Mouse (Mus musculus): Measurements from ENCODE around the gene Acsl3.

Gene Acsl3

DNA sequence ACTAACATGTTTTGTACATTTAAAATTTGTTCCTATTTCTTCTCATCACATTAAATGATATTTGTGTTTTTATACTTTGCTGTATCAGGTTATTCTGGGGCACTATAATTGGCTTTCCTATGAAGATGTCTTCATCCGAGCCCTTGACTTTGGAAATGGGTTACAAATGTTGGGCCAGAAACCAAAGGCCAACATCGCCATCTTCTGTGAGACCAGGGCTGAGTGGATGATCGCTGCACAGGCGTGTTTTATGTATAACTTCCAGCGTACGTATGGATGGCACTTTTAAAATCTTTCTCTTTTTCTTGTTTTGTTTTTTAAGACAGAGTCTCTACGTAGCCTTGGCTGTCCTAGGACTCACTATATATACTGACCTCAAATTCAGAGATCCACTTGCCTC is 30.5 kb downstream of the Acsl3 start:
- DNase-seq: no peak

DNA sequence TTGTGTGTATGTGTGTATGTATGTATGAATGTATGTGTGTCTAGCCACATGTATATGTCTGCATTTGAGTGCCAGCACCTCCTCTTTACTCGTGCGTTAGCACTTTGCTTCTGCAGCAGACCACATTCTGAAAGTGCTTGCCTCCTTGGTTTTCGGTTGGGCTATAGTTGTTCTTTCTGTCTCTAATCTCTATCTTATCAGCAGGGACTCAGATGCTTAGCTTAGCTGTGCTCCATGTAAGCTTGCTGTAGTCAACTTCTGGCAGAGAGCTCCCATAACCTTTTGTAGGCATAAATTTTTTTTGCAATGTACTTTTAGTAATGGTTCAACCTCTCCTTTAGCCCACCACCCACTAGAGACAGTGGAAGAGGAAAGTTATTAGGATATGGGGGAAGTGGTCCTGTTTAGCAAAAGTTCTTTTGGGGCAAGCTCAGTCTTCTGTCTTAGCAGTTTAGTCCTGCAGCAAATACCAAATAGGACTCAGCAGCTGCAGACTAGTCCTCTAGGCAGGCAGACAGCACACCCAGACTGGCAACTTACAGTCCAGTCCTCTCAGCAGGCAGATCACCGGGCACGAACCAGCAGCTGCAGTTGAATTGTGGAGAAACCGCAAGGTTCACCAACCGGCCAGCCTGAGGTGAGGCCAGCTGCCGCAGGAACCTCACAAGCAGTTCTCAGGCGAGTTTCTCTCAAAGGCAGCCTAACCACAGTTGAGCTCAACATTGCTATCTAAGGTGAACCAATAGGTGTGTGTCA is 37.1 kb downstream of the Acsl3 start:
- no peak for DNase-seq

DNA sequence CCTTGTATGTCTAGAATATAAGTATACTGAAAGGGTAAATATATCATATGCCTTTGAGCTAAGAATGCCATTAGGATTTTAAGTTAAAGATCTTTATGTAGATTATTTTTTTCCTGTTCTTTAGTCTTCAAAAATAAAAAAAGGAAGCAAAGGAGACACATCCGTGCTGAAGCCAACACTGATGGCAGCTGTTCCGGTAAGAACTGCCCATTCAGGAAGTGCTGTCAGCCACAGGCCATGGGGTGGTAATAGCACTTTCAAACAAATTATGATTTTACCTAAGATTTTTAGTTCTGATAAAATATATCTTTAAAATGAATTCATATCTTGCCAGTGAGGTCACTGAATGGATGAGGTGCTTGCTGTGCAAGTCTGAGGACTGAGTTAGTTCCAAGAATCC is 38.7 kb downstream of the Acsl3 start:
- DNase-seq: no peak

DNA sequence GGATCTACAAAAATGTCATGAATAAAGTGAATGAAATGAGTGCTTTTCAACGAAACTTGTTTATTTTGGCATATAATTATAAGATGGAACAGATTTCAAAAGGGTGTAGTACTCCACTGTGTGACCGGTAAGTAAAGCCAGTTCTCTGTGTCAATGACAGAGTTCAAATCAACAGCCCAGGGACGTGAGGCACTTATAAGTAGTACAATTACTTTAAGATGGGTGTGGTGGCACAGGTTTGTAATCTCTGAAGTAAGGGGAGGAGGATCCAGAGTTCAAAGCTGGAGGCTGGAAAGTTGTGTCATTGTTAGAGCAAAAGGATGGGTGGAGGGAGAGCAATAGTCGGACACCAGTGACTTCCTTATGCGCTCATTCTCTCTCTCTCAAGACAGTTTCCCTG is 39.3 kb downstream of the Acsl3 start:
- no peak for DNase-seq

DNA sequence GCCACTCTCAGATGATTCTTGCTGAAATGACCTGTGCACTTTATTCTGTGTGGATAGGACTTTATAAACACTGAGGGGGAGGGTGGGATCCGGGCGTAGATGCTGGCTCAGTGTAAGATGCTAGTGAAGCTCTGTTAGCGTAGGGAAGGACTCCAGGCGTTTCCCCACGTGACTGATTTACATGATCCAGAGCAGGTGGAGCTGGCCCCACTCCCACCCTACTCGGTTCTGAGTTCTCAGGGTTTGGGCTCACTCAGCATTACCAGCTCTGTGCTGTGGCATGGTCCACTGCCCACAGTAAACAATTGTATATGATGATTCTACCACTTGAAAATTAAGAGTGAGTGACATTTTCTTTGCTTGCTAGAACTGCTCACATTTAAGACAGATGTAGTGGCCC is 40.5 kb downstream of the Acsl3 start:
- no peak for DNase-seq

DNA sequence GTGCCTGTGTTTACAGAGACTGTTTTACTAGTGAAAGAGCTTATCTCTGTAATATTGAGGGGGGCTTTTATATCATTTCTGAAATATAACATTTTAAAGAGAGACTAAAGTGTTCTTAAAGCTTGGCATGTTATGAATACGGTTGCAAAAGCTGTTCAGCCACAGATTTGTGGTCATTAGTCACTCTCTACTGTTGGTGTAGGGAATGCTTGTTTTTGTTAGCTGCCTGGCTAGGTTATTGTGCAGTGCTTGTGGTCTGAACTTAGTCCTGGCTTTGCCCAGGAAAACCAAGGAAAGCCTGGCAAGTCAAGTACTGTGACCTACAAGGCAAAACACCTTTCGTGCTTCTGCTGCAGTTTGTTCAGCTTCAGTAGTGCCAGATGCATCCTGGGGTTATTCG is 44.1 kb downstream of the Acsl3 start:
- DNase-seq: no peak

DNA sequence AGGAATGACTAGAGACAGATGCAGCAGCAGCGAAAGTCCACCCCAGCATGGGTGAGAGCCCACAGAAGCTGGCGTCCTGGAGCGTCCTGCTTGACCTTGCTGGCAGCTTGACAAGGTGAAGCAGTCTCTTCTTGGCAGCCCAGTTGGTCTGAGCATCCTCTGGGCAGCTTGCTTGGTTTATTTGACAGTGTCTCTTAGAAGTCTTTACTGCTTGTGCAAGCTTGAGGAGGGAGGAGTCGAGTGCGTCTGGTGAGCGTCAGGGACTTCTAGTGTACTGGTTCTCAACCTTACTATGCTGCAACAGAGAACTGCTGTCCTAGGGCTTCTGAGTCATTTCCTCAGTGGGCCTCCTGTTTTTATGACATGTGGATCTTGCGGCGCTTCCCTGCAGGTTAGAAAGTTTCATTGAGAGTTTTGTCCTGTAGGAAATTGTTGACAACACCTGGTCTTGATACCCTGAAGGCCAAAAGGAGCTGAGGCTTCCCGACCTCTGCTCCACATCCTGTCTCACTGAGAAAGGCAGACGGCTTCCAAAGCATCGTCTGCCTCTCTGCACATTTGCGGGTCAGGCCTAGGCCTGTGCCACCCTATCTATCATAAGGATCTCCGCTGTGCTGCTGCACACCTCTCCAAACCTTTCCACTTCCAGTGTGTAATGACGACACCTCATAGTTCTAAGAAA is 44.8 kb downstream of the Acsl3 start:
- peak; percentile 13 to 28 for DNase-seq

DNA sequence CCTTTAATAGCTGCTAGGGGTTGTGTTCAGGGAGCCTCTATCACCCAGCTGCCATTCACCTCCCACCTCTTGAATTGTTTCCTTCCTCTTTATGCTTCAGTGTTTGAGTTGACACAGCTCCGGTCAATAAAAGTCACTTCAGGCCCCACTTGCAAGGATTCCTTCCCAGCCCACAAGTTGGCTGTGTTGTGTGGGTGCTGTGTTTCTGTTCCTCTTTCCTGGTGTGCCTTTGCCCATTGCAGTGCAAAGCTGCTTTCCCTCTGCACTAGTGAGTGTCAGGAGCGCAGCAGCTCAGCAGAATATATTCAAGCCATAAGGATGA is 45.3 kb downstream of the Acsl3 start:
- DNase-seq: peak; percentile 38 to 43

DNA sequence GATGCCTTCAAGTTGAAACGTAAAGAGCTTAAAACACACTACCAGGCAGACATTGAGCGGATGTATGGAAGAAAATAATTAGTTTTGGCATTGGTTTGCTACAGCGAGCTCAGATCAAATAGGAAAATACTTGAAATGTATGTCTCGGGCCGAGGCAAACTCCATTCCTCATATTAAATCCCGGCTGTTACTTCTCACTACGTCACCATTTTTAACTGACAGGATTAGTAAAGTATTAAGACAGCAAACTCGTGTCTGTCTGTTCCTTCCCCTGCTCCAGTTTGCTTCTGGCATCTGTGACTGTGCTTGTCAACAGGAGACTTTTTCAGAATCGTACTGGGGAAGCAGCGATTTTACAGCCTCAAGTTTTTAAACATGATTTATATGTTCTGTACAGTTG is 48.7 kb downstream of the Acsl3 start:
- DNase-seq: no peak

DNA sequence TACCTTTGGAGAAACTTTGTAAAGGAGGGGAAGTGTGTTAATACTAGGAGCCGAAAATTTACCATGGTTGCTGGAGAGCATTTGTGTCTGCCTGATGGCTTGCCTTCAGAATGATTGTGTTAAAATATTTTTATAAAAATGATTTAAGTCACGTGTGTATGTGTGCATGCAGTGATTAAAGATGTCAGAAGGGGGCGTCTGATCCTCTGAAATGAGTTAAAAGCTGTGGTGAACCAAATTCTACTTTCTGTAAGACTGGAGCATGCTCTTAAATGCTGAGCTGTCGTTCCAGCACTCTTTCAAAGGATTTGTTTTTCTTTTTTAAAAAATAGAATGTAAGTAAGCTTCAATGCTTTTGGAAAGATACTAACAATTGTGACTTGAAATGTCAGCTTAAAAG is 49.7 kb downstream of the Acsl3 start:
- no peak for DNase-seq

DNA sequence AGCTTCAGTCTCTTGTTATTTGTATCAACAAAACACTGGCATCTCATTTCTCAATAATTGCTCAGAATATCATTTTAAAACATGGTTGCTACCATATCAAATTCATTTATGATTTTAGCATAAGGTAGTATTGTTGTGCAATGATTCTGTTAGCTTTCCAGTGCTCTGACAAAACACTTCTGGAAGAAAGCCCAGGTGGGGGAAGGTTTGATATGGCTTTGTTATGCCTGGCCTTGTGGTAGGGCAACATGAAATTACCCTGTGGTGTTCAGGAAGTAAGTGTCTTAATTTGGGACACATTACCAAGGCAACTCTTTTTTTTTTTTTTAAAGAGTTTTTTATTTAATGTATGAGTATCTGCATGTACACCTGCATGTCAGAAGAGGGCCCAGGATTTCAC is 52.4 kb downstream of the Acsl3 start:
- DNase-seq: peak in 1 of 2 experiments; percentile 62

DNA sequence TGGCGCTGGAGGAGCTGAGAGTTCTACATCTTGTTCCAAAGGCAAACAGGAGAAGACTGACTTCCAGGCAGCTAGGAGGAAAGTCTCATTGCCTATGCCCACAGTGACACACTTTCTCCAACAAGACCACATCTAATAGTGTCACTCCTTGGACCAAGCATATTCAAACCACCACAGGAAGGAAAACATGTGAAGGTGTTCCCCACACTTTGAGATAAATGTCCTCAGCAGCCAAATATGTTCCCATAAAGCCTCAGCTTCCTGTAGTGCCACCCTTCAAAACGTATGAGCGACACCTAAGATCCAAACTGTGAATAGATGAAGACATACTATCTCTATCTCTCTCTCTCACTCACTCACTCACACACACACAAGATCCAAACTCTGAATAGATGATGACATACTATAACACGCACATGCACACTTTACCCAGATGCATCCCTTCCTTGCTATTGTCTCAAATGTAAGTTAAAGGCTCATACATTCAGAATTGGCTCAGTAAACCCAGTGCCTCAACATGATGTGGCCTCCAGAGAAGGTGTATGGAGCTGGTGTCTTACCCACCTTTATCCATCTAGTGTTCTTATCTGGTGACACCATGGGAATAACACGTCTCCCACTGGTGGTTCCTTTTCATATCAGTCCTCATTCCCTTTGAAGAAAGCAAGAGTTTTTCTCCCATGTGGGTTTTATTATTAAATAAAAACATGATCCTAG is 53.1 kb downstream of the Acsl3 start:
- no peak for DNase-seq

DNA sequence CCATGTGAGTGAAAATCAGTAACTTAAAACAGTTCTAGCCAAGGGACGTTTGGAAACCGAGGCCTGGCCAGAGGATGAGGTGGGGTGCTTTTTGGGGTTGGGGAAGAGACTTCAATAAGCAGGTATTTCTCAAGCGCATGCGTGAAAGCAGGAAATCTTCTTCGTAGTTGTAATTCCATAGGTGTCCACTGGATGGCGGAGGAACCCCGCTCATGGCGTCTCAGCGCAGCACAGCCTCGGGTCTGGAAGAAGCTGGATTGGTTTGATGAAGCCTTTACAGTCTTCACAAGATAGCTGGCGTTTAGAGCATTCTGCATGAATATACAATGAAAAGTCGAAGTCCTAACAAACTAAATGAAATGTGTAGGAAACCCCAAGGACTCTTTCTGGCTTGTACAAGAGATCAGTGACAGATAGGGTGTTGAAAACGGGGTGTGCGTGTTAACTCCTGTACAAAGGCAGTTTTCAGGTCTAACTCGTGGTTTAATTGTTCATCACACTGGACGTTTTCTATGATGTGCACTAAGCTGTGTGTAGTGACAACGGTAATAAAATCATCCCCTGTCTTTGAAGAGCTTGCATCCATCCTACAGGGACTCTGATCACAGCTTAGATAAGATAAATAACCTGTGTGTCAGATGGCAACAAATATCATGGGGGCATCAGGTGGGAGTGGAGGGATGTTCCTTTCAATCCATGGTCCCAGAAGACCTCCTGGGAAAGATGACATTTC is 67.0 kb downstream of the Acsl3 start:
- peak; percentile 68 to 71 for DNase-seq

DNA sequence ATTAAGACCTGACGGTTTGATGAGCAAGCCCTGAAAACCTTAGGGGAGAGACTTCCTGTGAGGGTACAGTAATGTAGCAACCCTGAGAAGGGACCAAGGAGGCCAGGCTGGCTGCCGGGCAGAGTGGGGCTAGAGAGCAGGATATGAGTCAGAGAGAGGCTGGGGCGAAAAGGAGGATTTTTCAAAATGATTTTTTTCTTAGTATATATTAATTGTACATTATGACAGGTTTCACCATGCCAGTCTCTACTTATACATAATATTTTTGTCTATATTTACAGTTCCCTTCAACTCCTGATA is 67.5 kb downstream of the Acsl3 start:
- DNase-seq: no peak

DNA sequence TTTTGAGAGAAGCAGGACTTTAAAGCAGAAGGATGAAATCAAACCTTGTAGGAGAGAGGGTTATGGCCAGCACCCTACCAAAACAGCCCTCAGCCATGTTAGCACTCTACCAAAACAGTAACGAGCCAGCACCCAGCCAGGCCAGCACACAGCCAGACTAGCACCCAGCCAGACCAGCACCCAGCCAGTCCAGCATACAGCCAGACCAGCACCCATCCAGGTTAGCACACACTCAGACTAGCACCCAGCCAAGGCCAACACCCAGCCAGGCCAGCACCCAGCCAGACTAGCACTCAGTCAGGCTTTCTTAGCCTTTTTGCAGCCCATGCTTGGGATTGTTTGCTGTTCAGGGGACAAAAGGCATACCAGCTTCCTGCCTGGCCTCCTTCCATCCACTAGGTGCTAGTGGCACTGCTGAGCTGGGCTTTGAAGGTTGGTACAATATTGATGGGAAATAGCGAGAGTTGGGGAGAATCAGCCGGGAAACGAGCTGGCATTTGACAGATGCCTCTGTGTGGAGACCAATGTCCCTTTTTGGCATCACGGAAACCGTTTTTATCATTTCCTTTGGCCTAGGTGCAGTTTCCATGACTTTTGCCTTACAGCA is 68.1 kb downstream of the Acsl3 start:
- no peak for DNase-seq

DNA sequence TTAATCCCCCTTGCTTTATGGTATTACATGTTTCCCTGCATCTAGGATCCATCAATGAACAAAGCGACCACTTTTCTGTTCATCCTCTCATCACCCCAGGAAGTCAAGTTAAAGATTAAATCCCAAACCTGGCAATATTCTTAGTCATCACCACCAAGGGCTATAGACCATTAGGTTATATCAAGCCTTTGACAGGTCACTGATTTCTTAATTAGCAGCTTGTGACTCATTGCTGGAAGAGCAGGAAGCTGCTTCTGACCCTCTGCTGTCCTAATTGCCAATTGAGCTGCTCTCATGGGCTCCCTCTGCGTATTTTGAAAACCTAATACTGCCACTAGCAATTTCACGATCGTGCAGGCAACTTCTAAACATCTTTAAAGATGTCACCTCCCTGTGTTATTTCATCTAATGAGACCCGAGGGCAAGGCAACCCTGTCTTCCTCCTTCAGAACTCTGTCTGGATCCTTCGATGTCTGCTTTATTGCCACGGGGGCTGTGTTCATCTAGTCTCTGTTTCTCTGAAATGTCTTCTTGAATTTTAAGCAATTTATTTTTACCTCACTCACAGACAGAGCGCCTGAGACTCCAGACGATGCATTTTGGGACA is 72.6 kb downstream of the Acsl3 start:
- no peak for DNase-seq

DNA sequence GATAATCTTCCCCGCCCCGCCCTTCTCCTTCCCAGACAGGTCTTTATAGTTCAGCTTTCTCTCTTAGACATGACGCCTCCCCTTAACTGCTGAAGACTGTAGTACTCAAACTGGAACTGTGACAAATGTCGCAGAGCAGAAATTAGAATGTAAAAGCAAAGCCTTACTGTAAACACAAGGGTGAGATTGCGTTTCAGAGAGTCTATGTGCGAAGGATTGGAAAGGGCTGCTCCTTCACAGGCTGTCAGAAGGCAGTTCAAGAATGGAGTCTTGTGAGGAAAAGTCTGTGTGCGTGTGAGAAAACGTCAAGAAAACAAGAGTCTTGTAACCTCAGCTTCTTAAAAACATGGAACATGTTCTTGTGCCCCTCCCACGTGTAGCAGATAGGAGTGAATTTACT is 74.7 kb downstream of the Acsl3 start:
- DNase-seq: no peak

DNA sequence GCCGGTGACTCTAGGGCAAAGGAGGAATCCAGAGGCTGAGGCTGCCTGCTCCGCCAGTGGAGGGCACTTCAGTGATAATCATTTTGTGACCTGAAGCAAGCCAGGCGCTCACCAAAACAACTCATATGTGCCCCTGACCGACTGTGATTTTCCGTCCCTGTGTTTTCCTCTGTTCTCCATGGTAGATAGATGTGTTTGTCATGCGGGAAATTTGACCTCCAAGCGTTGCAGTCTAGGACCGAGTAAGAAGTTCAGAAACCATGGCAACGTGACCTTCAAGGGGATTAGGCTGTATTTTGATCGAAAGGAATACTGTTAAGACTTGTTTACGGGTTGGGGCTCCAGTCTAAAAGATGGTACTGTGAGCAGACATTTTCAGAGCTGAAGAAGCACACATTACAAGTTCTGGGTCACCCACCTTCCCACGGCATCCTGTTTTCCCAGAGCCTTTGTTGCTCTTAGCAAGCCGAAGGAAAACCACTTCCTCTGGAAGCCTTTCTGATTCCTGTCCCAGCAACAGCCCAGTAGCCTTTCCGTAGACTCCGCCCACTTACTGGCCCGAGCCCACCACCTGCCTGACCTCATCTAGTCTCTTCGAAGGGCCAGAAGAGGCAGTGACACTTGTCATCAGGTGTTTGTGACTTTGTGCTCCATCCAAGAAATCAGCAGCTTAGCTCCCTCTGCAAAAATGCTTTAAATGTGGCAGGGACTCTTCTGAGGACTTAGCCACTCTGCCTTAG is 76.8 kb downstream of the Acsl3 start:
- DNase-seq: no peak

DNA sequence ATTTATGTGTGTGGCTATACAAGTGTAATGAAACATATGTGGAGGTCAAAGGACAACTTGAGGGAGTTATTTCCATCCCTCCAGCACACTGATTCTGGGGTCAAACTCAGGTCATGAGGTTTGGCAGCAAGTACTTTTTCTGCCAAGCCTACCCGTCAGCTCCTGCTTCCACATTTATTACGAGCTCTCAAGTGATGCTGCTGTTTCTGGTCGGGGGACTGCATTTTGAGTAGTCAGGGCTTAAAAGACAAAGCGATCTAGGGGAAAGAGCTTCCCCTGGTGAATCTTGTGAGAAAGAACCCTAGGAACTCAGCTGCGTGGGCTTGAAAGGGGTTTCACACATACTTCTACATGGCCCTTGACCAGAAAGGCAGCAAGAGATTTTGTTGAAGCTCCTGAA is 80.0 kb downstream of the Acsl3 start:
- DNase-seq: no peak

DNA sequence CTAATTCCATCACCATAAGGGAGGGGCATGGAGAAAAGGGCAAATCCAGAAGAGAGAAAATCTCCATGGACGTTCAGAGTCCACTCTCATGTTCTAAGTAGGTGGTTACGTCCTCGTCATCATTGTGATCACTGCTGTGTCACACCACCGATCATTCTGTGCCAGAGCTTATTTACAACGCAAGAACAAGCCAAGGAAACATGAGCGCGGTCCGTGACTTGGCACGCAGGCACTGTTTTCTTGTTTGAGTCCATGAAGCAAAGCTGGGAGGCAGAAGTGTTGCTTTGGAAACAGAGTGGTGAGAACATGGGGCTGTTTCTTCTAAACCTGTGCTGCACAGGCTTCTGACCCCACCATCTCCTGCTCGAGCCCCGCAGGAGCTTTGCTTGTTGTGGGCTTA is 83.1 kb downstream of the Acsl3 start:
- DNase-seq: no peak

DNA sequence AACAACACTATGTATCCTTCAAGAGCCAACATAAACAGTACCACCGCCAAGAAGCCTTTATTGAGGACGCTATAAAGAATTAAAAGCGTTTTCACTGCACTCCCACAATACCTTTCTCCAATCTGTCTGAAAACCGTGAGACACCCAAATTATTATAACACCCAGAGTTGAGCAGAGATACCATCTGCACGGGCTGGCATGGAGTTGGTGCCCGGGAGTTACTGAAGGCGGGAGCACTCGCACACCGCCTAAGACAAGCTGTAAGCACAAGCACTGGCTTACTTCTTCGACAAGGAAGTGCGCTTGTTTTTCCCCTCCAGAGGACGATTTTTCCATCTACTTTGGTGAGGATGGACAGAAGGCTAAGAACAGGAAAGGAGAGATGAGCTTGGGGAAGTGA is 84.6 kb downstream of the Acsl3 start:
- DNase-seq: no peak

DNA sequence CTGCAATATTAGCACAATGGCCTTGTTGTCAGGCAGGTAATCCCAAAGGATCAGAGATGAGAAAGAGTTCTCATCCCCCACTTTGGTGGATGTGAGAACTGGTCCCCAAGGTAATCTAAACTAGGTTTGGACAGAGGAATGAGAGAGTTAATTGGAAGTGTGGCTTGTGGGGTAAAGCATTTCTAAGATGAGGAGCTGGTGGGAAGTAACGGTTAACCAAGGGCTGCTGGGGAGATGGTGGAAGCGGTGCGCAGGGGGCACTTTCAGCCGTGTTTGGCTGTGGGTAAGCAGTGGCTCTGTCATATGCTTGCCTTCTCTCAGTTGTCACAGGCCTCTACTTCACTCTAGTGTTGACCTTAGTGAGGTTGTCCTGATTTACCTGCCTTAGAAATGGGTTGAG is 85.7 kb downstream of the Acsl3 start:
- DNase-seq: no peak
